ENCODE assay signal across 8 mouse cellular contexts in genomic region chr7:89516551-89517459, GRCm38 (mm10). TPM values are rescaled to one million over a fixed set of nuclear protein-coding genes. Genes with fewer than 3 reads are reported as not detected.
DNase-seq lines count a peak whose midpoint lies in the region; ATAC-seq lines count a peak whose summit lies in the region.

No protein-coding gene starts in this region.

- 0 out of 2 replicates have a peak, but pooled peaks cover 4% of the 10 kb centered on the region for H3K4me1 ChIP-seq in neural tube, embryonic 11.5 days (ENCODE audit: control insufficient read depth, insufficient read depth, low read length)
- peaks cover 3% of the 10 kb centered on the region; the same call in 1 of the 2 replicates for H3K4me1 ChIP-seq in forebrain, embryonic 14.5 days (ENCODE audit: control insufficient read depth, insufficient read depth, low read length)
- H3K4me1 ChIP-seq in neural tube, embryonic 13.5 days (replicated peaks): peaks cover 22% of the 10 kb centered on the region

- no peaks in the 10 kb centered on the region for H3K36me3 ChIP-seq in neural tube, embryonic 11.5 days (ENCODE audit: control insufficient read depth, insufficient read depth, low read length)
- H3K36me3 ChIP-seq in forebrain, embryonic 14.5 days (ENCODE audit: control insufficient read depth, insufficient read depth, low read length): no peaks in the 10 kb centered on the region
- no peaks in the 10 kb centered on the region for H3K36me3 ChIP-seq in neural tube, embryonic 13.5 days

- no peaks in the 10 kb centered on the region for H3K9me3 ChIP-seq in neural tube, embryonic 11.5 days (ENCODE audit: control insufficient read depth, low read length)
- H3K9me3 ChIP-seq in forebrain, embryonic 14.5 days (replicated peaks; ENCODE audit: control insufficient read depth, low read length): no peaks in the 10 kb centered on the region
- no peaks in the 10 kb centered on the region for H3K9me3 ChIP-seq in neural tube, embryonic 13.5 days

- H3K4me3 ChIP-seq in neural tube, embryonic 11.5 days (ENCODE audit: low read depth, low read length): peak overlapping the region; percentile 65
- H3K4me3 ChIP-seq in forebrain, embryonic 14.5 days (ENCODE audit: low read depth, low read length): peak overlapping the region; percentile 69
- peak overlapping the region; percentile 70 for H3K4me3 ChIP-seq in neural tube, embryonic 13.5 days

- H3K27ac ChIP-seq in neural tube, embryonic 11.5 days (ENCODE audit: low read depth, low read length): no peak overlapping the region
- no peak overlapping the region for H3K27ac ChIP-seq in forebrain, embryonic 14.5 days (ENCODE audit: low read depth, low read length)
- H3K27ac ChIP-seq in neural tube, embryonic 13.5 days (replicated peaks): no peak overlapping the region

- ATAC-seq in neural tube, embryonic 11.5 days (ENCODE audit: insufficient read depth, low FRiP score, low TSS enrichment): peak; percentile 23; the same call in 1 of the 2 replicates
- no peak; the same call in 1 of the 2 replicates for ATAC-seq in forebrain, embryonic 14.5 days
- peak; percentile 68 for ATAC-seq in neural tube, embryonic 13.5 days (ENCODE audit: low read depth)
- ATAC-seq in CD4-positive, CD25-positive, alpha-beta regulatory T cell, adult 4 months: no peak
- no peak for ATAC-seq in erythroid progenitor cell, adult 5-6 weeks (replicated peaks; ENCODE audit: low FRiP score, poor library complexity, severe bottlenecking)

- peak overlapping the region; percentile 82 for H3K4me2 ChIP-seq in neural tube, embryonic 11.5 days (ENCODE audit: low read depth)
- peak overlapping the region; percentile 94 for H3K4me2 ChIP-seq in forebrain, embryonic 14.5 days (ENCODE audit: low read length)
- peak overlapping the region; percentile 97 for H3K4me2 ChIP-seq in neural tube, embryonic 13.5 days

- 11% methylated on average over 32 of the region's 32 CpGs for WGBS in neural tube, embryonic 11.5 days
- 8% methylated on average over 32 of the region's 32 CpGs for WGBS in forebrain, embryonic 14.5 days
- WGBS in neural tube, embryonic 13.5 days: 8% methylated on average over 32 of the region's 32 CpGs

- H3K27me3 ChIP-seq in neural tube, embryonic 11.5 days (ENCODE audit: control insufficient read depth, insufficient read depth, low read length): no peaks in the 10 kb centered on the region
- H3K27me3 ChIP-seq in forebrain, embryonic 14.5 days (replicated peaks; ENCODE audit: control insufficient read depth, insufficient read depth, low read length): 0 out of 2 replicates have a peak, but pooled peaks cover 2% of the 10 kb centered on the region
- peaks cover 26% of the 10 kb centered on the region for H3K27me3 ChIP-seq in neural tube, embryonic 13.5 days

- DNase-seq in neural tube, embryonic 11.5 days (ENCODE audit: low spot score): no peak
- no peak for DNase-seq in neural tube, embryonic 10.5 days (ENCODE audit: extremely low spot score, low spot score)
- DNase-seq in forebrain, embryonic 14.5 days (ENCODE audit: low spot score): peak; percentile 22
- peak; percentile 22 for DNase-seq in kidney, postnatal 10 days
- DNase-seq in frontal cortex, postnatal 14 days (ENCODE audit: low spot score in 2 of 2): no peak

- H3K9ac ChIP-seq in neural tube, embryonic 11.5 days (ENCODE audit: low read length): peak overlapping the region; percentile 73
- H3K9ac ChIP-seq in forebrain, embryonic 14.5 days (ENCODE audit: low read length): peak overlapping the region; percentile 77
- peak overlapping the region; percentile 73 for H3K9ac ChIP-seq in neural tube, embryonic 13.5 days

RNA-seq across cellular contexts. Expression of gene Prss23, which starts 10.2 kb away (rescaled TPM):
- polyA plus RNA-seq in neural tube, embryonic 11.5 days (2014; fragmentation: Nextera tagmentation; extraction: Ambion mirVana): 22.1 and 23.0 TPM in 2 replicates
- 13.0 and 13.8 TPM in 2 replicates for polyA plus RNA-seq in forebrain, embryonic 14.5 days (2014; fragmentation: Nextera tagmentation; extraction: Ambion mirVana)
- polyA plus RNA-seq in neural tube, embryonic 13.5 days (2015; fragmentation: Nextera tagmentation; extraction: Ambion mirVana): 16.4 and 17.0 TPM in 2 replicates
- polyA plus RNA-seq in CD4-positive, CD25-positive, alpha-beta regulatory T cell, adult 4 months (2017; shearing (Covaris generic)): not detected
- not detected in 2 replicates for total RNA-seq in erythroid progenitor cell, adult 5-6 weeks (2015; ENCODE audit: low replicate concordance)
- 0.77 TPM in 1 of 2 replicates, not detected in the other for total RNA-seq in erythroid progenitor cell, adult 5-6 weeks (2017; ENCODE audit: low replicate concordance)

Comparison
In these comparisons a context has a peak if more than half of its experiments do, and no peak if none do; other contexts are left out.
1. ATAC-seq: peak in neural tube, embryonic 11.5 days (single experiment) and neural tube, embryonic 13.5 days (single experiment); none in forebrain, embryonic 14.5 days (single experiment), CD4-positive, CD25-positive, alpha-beta regulatory T cell, adult 4 months (single experiment) and erythroid progenitor cell, adult 5-6 weeks (single experiment).
2. DNase-seq: peak in forebrain, embryonic 14.5 days (single experiment) and kidney, postnatal 10 days (single experiment); none in neural tube, embryonic 11.5 days (single experiment), neural tube, embryonic 10.5 days (single experiment) and frontal cortex, postnatal 14 days (0 of 2).
3. RNA of gene Prss23, which starts 10.2 kb away (polyA plus RNA-seq): 22.1 to 23.0 TPM in neural tube, embryonic 11.5 days, 16.4 to 17.0 TPM in neural tube, embryonic 13.5 days and 13.0 to 13.8 TPM in forebrain, embryonic 14.5 days; not detected in CD4-positive, CD25-positive, alpha-beta regulatory T cell, adult 4 months; every median in the first group is over 10 times any median in the second.
4. Peak in every context shown above with its lines, with median percentiles within 50 percentile points of each other: H3K4me2 ChIP-seq, H3K4me3 ChIP-seq and H3K9ac ChIP-seq.